Mouse (Mus musculus) brain, embryonic 18.5 days (tissue): Measurements from ENCODE around the gene Smndc1.

ENCODE experiments used
- DNase-seq: peaks from one replicate; pipeline ENCODE4 v3.0.0-alpha.2; 2012; ENCODE audit warnings: low read depth, low spot score

Smndc1 gene

DNA sequence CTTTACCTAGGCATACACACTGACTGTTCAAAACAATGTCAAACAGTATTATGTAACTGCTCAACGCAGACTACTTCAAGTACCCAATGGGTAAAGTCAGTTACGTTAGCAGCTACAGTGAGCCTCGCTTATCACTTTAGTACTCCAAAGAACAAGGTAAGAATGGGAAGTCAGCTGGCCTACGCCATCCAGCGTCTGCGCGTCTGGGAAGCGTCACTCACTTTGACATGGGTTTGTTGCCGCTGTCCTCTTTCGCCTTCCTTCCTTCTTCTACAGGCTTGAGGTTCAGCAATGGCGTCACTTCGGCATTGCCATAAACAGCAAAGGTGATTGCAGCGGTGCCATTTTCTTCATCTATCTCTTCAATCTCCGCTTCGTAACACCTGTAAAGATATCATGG, 7.0 kb downstream of the Smndc1 start:
- no peak for DNase-seq

DNA sequence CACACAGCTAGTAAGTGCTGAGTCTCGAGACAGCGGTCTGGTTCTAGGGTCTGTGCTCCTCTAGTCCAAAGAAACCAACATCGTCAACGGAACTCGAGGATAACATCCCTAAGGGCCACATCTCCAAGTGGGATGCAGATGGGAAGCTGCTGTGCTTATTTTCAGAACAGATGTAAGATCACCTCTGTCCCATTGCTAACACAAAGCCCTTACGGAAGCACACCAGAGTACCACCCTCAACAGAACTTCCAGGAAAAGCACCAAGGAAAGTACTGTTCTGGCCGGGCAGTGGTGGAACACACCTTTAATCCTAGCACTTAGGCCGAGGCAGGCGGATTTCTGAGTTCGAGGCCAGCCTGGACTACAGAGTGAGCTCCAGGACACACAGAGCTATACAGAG, 12.0 kb downstream of the Smndc1 start:
- no peak for DNase-seq

DNA sequence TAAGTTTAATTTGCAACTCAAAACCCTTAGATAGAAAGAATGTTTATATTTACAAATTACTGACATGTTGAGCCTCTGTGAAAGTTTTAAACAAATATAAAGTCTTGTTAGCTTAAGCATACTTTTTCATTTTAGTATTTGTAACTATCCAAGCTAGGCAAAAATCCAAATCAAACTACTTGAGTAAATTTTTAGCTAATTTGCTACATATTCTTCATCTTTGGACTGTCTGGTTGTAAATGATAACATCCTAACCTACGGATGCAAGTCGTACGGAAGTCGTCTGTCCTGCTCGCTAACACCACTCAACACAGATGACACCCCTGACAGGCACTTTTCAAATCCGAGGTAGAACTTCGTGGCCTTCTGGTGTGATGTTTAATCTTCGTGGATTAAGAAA, 12.7 kb downstream of the Smndc1 start:
- DNase-seq = no peak

DNA sequence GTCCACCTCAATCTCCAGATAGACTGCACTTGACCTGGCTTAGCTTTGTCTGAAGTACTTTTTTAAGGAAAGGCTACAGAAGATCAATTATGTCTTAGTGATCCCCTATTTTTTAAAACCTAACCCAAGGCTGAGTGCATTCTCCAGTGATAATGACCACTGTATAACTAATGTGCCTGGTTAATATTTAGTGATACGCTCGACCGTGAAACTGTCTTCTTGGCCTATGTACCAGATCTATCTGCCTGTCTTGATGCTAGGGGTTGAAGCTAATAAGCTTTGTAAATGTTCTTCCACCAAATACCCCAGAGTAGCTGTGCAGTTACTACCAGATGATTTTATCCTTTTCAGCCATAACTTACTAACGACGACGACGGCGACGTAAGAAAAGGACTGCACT, 14.6 kb downstream of the Smndc1 start:
- no peak for DNase-seq

DNA sequence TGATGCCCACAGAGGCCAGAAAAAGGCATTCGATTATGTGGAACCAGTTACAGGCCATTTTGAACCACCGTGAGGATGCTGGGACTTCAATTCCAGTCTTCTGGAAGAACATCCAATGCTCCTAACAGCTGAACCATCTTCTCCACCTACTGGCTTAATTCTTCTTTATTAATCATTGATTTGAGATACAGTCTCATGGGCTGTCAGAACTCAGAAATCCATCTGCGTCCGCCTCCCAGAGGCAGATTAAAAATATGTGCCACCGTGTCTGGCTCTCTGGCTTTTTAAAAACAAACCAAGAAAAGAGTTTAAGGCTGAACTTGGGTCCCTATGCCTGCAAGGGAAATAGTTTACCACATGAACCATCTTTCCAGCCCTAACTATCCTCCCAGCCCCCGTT, 15.1 kb downstream of the Smndc1 start:
- no peak for DNase-seq

DNA sequence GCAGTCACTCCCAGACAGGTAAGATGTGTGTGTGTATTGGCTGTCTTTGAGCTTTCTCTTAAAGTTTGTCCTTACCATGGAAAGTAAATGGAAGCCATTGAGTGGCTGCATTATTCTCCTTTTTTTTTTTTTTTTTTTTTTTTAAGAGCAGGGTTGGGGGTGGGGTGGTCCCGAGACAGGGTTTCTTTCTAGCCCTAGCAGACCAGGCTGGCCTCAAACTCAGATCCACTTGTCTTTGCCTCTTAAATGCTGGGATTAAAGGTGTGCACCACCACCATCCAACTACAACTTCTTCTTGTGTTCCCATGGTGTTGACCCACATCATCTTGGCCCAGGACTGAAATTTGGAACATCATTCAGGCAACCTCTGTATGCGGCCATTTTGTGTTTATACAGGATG, 16.8 kb downstream of the Smndc1 start:
- no peak for DNase-seq

DNA sequence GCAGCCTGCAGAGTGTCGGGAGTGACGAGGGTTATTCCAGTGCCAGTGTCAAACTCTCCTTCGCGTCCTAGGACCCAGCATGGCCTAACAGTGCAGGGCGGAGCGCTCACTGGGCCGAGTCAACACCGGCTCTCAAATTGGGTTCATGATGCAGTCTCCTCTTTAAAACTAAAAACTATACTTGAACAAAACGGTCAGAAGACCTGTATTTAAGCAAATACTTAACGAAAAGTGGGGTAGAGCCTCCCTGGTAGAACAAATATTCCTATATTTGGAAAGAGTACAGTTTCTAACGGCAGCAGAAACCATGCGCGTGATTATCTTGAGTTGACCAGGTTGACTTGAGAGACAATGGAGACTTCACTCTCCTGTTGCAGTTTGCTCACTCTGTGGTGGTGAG, 18.7 kb downstream of the Smndc1 start, which contains the start of gene Gm10197:
Gm10197 (minus strand) TSS at position 101 of the 400 bp plus-strand sequence.
- no peak for DNase-seq

DNA sequence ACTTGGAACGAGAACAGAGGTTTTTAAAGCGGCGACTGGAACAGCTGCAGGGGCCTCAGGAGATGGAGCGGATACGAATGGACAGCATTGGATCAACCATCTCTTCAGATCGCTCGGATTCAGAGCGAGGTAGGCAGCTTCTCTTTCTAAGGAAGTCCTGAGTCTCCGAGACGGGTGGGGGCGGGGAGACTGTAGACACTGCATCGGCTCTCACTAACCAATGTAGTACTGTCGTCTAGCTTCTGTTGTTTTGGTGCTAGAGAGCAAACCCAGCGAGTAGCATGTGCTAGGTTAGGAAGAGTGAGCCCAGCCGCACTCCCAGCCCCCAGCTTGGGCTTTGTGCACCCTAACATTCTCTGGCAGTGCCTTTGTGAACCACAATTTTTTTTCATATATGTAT, 20.1 kb downstream of the Smndc1 start:
- DNase-seq = no peak

DNA sequence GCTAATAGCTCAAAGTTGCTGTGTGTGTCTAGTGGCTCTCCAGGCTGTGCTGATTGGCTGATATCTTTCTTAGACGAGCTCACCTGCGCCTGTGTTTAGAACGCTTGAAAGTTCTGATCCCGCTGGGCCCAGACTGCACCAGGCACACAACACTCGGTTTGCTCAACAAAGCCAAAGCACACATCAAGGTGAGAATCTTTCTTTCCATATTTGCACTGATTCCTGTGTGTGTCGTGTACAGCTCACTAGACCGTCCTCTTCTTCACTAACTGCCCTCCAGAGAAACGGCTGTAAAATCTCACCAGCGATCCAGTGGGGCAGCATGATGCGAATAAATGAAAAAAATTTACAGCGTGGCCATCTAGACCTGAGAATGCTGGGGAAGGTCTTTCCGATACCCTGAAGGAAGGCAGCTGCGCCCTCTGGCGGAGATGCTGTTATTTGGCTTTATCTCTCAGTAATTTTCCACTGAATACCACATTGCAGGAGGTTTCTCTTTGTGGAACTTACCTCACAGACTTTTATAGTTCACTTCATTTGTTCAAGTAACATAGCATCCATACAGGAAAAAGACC, 20.8 kb downstream of the Smndc1 start:
- DNase-seq = peak; percentile 43

DNA sequence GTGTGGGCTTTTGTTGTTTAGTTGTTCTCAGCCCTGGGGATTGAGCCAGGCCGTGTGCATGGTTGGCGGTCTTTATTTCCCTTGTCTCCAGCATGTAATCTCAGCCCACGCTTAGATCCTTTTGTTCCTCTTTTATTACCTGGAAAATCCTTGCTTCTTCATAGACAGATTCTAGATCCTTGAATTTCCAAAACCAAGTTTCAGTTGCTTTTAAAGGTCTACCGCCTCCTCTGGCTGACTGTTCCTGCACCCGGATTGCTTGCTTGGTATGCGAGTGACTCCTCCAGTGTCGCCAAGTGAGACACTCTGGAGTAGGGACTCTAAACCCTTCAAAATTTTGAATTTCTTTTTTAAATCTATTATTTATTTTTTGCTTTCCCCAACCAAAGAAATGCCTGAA, 23.5 kb downstream of the Smndc1 start:
- DNase-seq = no peak

DNA sequence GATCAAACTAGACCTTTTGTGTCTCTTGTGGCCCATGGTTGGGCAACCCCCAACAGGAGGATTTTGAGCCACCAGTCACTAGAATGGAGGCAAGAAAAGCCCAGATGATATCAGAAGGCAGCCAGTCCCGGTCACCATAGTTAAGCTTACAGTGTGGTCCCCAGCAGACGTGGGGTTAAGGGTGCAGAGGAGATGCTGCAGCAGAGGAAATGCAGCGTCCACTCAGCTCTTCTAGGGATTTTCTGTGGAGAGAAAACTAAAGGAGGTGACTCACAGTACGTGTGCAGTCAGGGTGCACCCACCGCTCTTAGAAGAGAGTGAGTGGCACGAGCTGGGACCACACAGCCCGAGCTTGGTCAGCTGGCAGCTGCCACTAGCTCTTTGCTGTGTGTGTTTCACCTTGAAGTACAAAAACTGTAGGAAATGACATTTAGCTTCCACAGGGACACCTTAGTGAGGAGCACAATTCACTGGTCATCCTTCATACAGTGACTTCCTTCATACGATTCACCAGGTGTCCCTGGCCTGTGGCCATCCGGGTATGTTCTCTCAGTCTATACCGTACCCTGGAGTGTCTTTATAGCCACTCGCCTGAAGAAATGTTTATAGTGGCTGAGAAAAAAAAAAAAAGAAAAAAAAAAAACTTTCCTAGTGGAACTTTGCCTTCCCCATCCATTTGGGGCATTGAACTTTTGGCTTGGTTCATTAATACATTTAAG, 24.2 kb downstream of the Smndc1 start:
- no peak for DNase-seq

DNA sequence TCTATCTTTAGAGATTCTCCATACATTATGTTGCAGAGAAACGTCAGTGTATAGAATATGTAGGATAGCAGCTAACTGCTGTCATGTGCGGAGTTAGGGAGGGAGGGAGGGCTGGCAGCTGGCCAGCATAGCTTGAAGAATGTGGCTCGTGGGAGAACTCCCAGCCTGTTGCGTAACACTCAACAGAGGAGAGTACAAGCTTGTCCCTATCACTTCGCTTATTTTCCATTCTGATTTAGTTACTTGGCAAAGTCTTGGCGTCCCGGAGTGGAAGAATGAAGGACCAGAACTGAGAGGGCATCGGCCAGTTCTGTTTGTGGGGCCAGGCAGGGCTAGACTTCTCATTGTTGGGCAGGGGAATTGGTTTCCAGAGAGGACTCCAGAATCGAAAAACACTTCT, 25.4 kb downstream of the Smndc1 start:
- DNase-seq = peak; percentile 40

DNA sequence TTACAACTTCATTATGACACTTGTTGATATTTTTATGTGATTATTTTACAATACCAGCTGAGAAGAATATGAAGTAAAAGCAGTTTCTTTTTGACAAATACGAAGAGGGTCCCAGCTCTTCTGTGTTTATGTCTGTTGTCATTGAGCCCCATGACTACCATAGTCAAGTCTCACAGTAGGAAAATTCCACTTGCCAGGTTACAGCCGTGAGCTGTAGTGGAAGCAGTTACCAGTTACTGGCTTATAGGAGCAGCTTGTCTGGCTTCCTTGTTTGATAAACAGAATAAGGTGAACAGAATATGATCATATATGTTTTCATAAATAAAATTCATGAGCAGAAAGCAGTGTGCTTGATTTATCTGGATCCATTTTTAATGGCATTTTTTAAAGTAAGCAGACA, 25.8 kb downstream of the Smndc1 start:
- no peak for DNase-seq

DNA sequence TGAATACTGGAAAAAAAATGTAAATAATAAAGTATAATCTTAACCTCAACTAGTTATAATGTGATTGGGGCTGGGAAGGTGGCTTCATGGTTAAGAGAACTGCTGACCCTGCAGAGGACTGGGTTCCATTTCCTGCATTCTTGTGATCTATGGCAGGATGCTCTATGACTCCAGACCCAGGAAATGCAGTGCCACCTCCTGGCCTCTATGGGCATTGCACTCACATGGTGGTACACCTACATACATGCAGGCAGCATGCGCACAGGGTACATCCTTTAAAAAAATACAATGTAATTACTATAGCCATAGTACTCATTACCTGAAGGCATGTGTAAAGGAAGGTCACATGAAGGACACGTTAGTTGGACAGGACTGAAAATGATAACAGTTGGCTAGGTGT, 27.4 kb downstream of the Smndc1 start:
- no peak for DNase-seq

DNA sequence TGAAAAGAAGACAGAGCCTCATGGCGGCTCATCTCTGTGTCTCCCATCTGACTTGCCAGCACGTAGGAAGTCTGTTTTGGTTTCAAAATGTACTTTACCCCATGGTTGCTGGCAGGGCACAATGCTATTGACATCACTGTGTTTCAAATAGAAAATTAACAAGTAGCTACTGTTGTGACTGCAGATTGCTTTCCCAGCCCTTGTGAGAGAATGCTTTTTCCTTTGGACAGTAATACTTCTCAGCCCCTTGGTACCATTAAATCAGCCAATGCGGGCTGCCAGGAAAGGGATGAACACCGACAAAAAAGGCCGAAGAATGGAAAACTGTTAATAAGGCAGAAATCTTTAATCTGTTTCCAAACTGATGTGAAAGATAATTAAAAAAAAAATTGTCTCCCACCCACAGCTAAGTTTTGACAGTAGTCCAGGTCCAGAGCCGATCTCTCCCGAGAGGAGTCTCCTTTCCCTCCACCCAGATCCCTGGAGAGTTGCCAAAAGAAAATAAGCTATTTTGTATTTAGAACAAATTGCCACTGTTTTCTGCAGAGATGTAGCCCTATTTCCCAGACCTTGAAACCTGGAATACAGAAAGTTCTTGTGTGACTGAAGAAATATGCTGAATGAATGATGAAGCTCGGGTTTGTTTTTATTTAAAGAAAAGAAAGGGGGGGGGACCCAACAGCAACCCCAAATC, 30.0 kb downstream of the Smndc1 start:
- DNase-seq = peak; percentile 36

DNA sequence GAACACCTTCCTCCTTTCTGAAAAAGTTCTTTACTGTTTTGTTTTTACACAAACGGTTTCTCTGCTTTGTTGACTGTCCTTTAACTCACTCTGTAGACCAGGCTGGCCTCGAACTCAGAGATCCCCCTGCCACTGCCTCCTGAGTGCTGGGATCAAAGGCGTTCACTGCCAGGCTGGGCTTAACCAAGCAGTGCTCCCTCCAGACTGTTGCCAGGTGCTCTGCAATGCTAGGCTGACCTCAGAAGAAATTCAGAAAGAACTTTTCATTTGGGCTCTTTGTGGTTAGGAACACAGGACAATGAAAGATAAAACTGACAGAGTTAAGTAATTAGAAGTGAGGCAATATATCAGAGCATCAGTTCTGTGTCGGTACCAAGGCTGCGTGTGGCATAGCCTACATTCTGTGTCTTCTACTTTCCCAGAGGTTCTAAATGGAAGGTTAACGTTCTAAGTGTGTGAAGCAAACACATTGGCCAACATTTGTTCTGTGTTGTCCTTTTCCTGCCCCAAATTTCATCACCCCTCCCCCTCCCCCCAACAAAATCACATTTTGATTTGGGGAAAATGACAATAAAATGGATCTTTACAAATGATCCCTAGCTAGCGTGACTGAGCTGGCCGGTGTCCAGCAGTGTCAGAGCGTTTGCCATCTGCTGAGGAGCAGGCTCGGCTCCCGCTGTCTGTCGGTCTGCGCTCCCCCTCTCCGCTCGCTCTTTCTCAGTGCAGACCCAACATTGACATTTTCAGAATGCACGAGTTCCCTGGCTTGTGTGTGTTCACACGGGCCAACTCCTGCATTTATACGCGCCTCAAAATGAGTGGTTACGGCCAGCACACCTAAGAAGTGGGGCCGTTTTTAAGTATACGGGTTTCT, 31.0 kb downstream of the Smndc1 start:
- no peak for DNase-seq

DNA sequence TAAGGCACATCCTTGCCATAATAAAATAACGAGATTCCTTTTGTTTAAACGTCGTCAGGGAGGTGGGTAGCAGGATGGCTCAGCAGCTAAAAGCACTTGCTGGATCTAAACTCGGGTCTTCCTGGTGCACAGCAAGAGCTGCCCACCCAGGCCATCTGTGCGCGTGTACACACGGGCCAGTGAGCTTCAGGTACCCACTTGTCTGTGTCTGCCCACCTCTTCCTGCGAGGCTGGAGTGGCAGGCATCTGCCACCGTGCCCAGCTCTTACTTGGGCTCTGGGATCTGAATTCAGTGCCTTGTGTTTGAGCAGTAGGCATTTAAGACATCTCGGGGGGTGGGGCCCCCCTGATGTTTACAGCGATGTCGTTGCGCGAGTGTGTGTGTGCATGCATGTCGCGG, 35.3 kb downstream of the Smndc1 start:
- no peak for DNase-seq

DNA sequence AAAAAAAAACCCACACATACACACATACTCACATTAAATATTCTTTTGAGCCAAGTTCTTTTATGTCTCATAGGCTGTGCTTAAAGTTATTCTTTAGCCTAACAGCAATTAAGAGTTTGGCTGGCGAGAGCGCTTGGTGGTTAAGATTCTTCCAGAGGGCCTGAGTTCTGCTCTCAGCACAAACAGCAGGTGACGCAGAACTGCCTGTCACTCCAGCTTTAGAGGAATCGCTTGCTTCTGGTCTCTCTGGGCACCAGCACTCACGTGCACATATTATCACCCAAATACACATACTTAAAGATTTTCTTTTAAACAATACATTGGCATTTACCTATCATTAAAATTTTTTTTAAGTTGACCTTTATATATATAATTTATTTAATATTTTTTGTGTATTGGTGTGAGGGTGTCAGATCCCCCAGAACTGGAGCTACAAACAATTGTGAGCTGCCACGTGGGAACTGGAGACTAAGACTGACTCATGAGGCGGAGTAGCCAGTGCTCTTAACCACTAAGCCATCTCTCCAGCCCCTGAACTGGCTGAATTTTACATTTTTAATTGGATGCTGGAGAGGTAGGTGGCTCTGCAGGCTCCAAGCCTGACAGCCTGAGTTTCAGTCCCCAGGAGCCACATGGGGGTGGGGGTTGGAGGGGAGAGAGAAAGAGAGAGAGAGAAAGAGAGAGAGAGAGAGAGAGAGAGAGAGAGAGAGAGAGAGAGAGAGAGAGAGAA, 35.9 kb downstream of the Smndc1 start:
- no peak for DNase-seq

DNA sequence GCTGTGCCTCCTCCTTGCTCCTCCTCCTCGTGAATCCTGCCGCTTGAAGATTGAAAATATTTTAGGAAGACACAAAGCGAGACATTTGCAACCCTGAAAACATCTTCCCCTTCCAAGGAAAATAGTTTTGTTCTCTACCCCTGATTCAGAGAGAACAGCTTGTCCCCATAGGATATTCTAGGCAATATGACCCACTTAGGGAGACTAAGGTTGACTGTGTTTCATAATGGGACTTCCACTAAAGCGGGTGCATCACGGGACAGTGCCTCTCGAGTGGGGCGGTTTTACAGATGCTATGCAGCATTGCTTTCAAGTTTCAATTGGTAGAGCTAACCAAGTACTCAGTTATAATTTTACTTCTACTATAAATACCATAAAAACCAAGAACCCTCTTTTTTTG, 36.5 kb downstream of the Smndc1 start:
- DNase-seq = no peak

DNA sequence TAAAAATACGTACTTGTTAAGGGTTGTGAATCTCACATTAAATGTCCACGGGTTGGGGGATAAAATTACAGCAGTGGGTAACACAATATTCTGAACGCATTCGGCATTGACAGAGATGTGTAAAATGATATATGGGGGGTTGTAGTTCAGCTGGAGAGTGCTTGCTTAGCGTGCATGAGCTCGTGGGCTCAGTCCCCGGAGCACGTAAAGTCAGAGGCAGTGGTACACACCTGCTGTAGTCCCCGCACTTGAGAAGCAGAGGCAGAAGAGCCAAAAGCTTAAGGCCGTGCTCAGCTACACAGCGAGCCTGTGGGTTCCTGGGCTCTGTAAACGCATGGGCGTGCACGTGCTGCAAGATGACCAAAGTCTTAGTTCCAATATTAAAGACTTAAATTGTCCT, 44.6 kb downstream of the Smndc1 start:
- DNase-seq = no peak

DNA sequence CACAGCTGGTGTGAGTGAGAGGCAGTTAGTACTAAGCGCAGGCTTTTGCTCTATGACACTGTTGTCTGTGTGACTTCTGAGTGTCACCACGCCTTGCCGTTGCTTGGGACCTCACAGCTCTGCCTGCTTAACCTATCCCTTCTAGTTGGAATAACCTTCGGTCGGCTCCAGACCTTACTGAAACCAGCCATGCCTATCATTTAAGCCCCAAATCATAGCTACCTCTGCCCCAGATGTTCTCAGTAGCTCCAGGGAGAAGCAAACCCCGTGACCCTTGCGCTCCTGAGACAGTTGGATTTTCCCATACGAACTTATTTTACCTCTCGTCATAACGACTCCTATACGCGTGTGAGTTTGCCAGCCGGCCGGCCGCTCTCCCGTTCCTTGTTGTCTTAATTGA, 46.3 kb downstream of the Smndc1 start:
- DNase-seq = no peak
